Mouse (Mus musculus) spleen, postnatal 4 days (tissue): ENCODE measurements around the gene Gm44973.
"Not testable (repeated sequence)": the region's sequence is repeated elsewhere in the genome, so short reads cannot be mapped to it uniquely, and the experiment has no call there.

Experiments used
- DNase-seq, 2 experiments: peaks; one replicate each; pipeline ENCODE4 v3.0.0; 2022; ENCODE audit warnings: low spot score in 2 of 2

Gene Gm44973

GRCm38 (mm10) chr7:5051193-5052192 is 36.2 kb downstream of the Gm44973 start, which contains the start of gene Zfp580:
TSS of gene Zfp580 (plus strand) at chr7:5051538.
- peak; percentile 55 to 81 for DNase-seq

- DNase-seq, result no peak
These were observed 37.1 kb downstream of the Gm44973 start for GRCm38 (mm10) chr7:5052438-5052837.

GRCm38 (mm10) chr7:5052931-5053343 is 37.6 kb downstream of the Gm44973 start:
- no peak for DNase-seq

- no peak for DNase-seq
These were observed 38.3 kb downstream of the Gm44973 start for GRCm38 (mm10) chr7:5053456-5054179.

GRCm38 (mm10) chr7:5056651-5057263 is 41.5 kb downstream of the Gm44973 start:
- DNase-seq, result no peak

GRCm38 (mm10) chr7:5057381-5057780 is 42.1 kb downstream of the Gm44973 start:
- DNase-seq, result no peak

GRCm38 (mm10) chr7:5057804-5058203 is 42.5 kb downstream of the Gm44973 start:
- peak in 1 of 2 experiments; percentile 74 for DNase-seq

- DNase-seq, result no peak
These were observed 43.3 kb downstream of the Gm44973 start for GRCm38 (mm10) chr7:5058631-5059030.

GRCm38 (mm10) chr7:5059421-5059820 is 44.1 kb downstream of the Gm44973 start:
- DNase-seq, result no peak

- DNase-seq, result peak; percentile 79 to 89
These were observed 45.0 kb downstream of the Gm44973 start for GRCm38 (mm10) chr7:5060239-5060731.

GRCm38 (mm10) chr7:5060944-5061773 is 45.9 kb downstream of the Gm44973 start:
- DNase-seq, result peak; percentile 95 to 96

GRCm38 (mm10) chr7:5061774-5062359 is 46.6 kb downstream of the Gm44973 start, which contains the start of gene U2af2:
TSS of gene U2af2 (plus strand) at chr7:5062143.
- peak; percentile 95 to 99 for DNase-seq

GRCm38 (mm10) chr7:5062360-5063001 is 47.2 kb downstream of the Gm44973 start:
- DNase-seq, result peak in 1 of 2 experiments; percentile 59

- DNase-seq, result no peak
These were observed 49.6 kb downstream of the Gm44973 start for GRCm38 (mm10) chr7:5064886-5065285.

- no peak for DNase-seq
These were observed 58.3 kb downstream of the Gm44973 start for GRCm38 (mm10) chr7:5073586-5073985.

- no peak for DNase-seq
These were observed 59.7 kb downstream of the Gm44973 start for GRCm38 (mm10) chr7:5074984-5075383.

- no peak for DNase-seq
These were observed 61.6 kb downstream of the Gm44973 start for GRCm38 (mm10) chr7:5076931-5077330.

- DNase-seq, result not testable (repeated sequence)
These were observed 64.2 kb downstream of the Gm44973 start for GRCm38 (mm10) chr7:5079365-5080009.

- DNase-seq, result peak; percentile 95 to 97
These were observed 64.9 kb downstream of the Gm44973 start, which contains the start of gene Epn1 for GRCm38 (mm10) chr7:5080010-5080751. TSS of gene Epn1 (plus strand) at chr7:5080235.
